Mouse (Mus musculus): Measurements from ENCODE around the gene Hist1h1c.
A peak's percentile ranks its signal among the peaks of the same experiment; 100 is the strongest.

DNA sequence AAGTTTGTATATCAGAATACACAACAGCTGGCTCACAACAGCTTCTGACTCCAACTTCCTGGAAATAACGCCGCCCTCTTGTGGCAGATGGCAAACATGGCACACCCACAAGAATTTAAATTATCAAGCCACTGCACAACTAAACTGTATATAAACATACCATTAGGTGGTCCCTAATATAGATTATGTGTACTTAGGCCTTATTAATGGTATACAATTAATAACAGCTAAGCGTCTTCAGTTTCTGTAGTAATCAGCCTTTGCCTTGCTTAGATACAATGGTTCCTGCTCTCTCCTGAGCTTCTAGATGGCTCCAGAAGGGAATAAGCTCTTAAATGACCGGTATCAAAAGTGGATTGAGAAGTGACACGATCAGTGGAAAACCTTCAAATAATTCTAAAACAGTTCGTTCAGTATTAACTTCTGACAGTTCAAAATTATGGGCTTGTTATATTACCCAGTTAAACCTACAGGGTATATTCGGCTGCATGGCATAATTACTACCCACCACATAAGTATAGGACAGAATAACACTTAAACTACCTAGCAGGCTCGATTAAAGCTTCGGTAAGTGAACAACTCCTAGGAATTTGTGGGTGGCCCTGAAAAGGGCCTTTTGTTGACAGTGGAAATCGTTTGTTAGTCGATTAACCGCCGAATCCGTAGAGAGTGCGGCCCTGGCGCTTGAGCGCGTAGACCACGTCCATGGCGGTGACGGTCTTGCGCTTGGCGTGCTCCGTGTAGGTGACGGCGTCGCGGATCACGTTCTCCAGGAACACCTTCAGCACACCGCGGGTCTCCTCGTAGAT, 40.9 kb upstream of the Hist1h1c start:
- TF ChIP-seq CTCF (IDR thresholded peaks at IDR 0.05; ENCODE audit: extremely low read depth, insufficient read length, insufficient replicate concordance, low read depth, low read length) = peak; percentile 59; the same call in 1 of the 2 replicates
- no peak for TF ChIP-seq POLR2A (IDR thresholded peaks at IDR 0.05; ENCODE audit: low read depth, low read length)
